Mouse (Mus musculus) adrenal gland, adult 10 weeks (tissue): ENCODE results near the gene Mettl9. TPM values are rescaled to one million over a fixed set of nuclear protein-coding genes. Genes with fewer than 3 reads are reported as not detected.

Experiments used
- polyA plus RNA-seq: library from polyadenylated mRNA; stranded (reverse); fragments of 350-450 nt; fragmentation: Illumina TruSeq; extraction: RNeasy Lipid Tissue Mini Kit (QIAGEN cat#74804); gene quantifications from one replicate; pipeline ENCODE4 v1.2.3, GENCODE M21; 2014; ENCODE audit warnings: low read depth, low replicate concordance

Mettl9 gene
- 481 TPM for polyA plus RNA-seq

DNA sequence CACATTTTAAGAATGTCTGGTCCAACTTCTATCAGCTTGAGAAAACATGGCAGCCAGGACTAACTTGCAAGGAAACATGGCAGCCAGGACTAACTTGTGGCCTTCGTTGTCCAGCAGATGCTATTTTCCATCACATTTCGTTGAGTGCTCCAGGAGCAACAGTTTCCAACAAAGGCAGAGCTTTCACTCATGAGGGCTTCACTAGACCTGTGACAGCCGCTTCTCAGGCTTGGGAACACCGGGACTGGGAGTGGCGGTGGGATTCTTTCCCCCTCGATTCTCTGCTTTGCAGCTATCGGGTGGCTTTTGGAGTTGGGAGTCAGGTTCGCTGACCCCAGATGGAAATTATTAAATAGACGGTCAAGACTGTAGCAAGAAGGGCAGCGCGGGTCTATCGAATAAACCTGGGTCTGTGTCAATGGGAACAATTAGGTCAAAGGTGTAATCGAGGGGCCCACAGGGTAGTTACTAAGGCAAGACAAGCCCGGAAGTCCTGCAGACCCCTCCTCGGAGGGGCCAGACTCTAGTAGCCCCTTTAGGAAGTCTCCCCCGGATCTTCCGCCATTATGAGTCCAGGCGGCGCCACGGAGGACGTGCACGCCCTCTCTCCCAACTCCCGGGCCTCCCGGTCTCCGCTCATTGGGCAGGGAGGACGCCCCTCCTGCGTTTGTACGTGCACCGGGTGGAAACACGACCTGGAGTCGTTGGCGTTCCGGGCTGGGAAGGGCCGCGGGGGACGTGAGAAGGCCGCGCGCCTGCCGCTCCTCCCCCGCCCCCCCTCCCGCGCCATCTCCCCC, at the start of gene Mettl9:
Gene Mettl9, plus strand, starts transcription at position 590 of the 797 bp plus-strand sequence.

DNA sequence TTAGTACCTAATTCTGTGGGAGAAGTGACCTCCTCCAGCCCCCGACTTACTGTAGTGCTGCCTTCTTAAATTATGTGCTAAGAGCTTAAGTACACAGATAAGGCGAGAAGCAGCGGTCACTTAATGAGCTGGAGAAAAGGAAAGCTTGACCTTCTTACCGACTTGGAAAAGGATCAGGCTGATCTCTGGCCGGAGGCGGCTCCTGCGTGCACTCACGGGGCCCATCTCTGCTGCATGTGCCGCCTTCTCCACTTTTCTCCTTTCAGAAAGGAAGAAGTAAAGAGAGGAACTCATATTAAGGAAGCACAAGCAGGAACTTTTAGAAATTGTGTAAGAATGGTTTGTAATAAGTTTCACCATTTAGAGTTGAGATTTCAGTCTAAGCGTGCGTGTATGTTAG, 40.0 kb downstream of the Mettl9 start, which contains the start of gene Igsf6:
Gene Igsf6, minus strand, starts transcription at position 292 of the 400 bp plus-strand sequence.

DNA sequence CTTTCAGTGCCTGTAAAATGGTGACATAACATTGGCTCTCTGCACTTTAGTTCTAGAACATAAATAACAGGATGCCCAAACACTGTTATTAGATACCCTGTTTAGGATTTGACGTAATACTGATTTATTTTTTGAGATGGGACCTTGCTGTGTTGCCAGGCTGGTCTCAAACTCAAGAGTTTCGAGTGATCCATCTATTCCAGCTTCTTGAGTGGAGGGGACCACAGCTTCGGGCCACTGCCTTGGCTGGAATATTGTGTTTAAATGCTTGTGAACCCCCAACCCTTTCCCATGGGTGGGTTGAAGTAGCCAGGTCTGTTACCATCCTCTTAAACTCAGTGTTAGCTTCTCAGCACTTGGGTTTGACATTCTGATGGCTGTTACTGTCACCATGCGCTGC, 47.1 kb downstream of the Mettl9 start, which contains the start of gene Otoa:
Gene Otoa, plus strand, starts transcription at position 301 of the 400 bp plus-strand sequence.

Other genes with a start within 250 kb of the Mettl9 start
- gene Gm5737, start 222.1 kb upstream of the Mettl9 start, polyA plus RNA-seq: not detected
- 5.6 TPM for gene Eef2k, start 191.6 kb upstream of the Mettl9 start, polyA plus RNA-seq
- 10.3 TPM for gene Polr3e, start 116.7 kb upstream of the Mettl9 start, polyA plus RNA-seq
- gene Cdr2, start 52.1 kb upstream of the Mettl9 start, polyA plus RNA-seq: 5.7 TPM
- gene Mfsd13b, start 51.9 kb upstream of the Mettl9 start, polyA plus RNA-seq: not detected
- 6.4 TPM for gene Igsf6, start 40.1 kb downstream of the Mettl9 start, polyA plus RNA-seq
- 0.17 TPM for gene Otoa, start 47.2 kb downstream of the Mettl9 start, polyA plus RNA-seq